Mouse (Mus musculus): Measurements from ENCODE around the gene Mns1.

GRCm38 (mm10) chr9:72477306-72477705, 39.5 kb downstream of the Mns1 start:
- no peak for TF ChIP-seq CTCF (IDR thresholded peaks at IDR 0.05; ENCODE audit: insufficient read depth, low read depth, low read length)
- no peak for TF ChIP-seq POLR2A (IDR thresholded peaks at IDR 0.05; ENCODE audit: insufficient read depth, low read depth, low read length)
